Mouse (Mus musculus) brain, embryonic 14.5 days (tissue): Measurements from ENCODE around the gene Rims3.
A peak's percentile ranks its signal among the peaks of the same experiment; 100 is the strongest.

Source experiments
- CTCF ChIP-seq: fragments of 200-500 bp; IDR thresholded peaks from 2 replicates; pipeline ENCODE4 v1.5.1; 2012; ENCODE audit warnings: inconsistent platforms, mild to moderate bottlenecking, moderate library complexity, borderline replicate concordance; ENCODE audit not compliant: insufficient read depth, insufficient read length; ENCODE audit errors: extremely low read depth
- POLR2A ChIP-seq: fragments of 200-500 bp; IDR thresholded peaks from 2 replicates; pipeline ENCODE4 v1.6.1; 2012; ENCODE audit warnings: mild to moderate bottlenecking, inconsistent platforms, borderline replicate concordance; ENCODE audit not compliant: poor library complexity, insufficient read depth, insufficient read length, severe bottlenecking; ENCODE audit errors: extremely low read depth

GRCm38 (mm10) chr4:120894584-120894983 lies 40.0 kb downstream of the Rims3 start:
- TF ChIP-seq CTCF (peak; percentile 16; the same call in 1 of the 2 replicates), POLR2A (no peak)
